Mouse (Mus musculus): ENCODE results near the gene Gla.

GRCm38 (mm10) chrX:134609472-134609871 is 8.5 kb upstream of the Gla start:
- no peak for TF ChIP-seq EP300 (IDR thresholded peaks at IDR 0.05; ENCODE audit: insufficient read depth, low read depth, low read length)
- TF ChIP-seq CTCF (IDR thresholded peaks at IDR 0.05), result peak; percentile 66
